Mouse (Mus musculus) liver, adult 2 months (tissue): ENCODE measurements around the gene Tmem240. TPM values are rescaled to one million over a fixed set of nuclear protein-coding genes. Genes with fewer than 3 reads are reported as not detected.
A peak's percentile ranks its signal among the peaks of the same experiment; 100 is the strongest.

ENCODE experiments used
- DNase-seq: peaks from one replicate; pipeline ENCODE4 v3.0.0-alpha.2; 2011; ENCODE audit warnings: low read depth, low spot score; ENCODE audit errors: extremely low read depth
- H3K27ac ChIP-seq: fragments of 200-500 bp; replicated peaks from 2 replicates; pipeline ENCODE4 v1.5.1; 2012; ENCODE audit warnings: low read depth, mild to moderate bottlenecking, control low read depth, inconsistent platforms, low read length; ENCODE audit not compliant: insufficient read depth
- H3K27me3 ChIP-seq: fragments of 200-500 bp; 2 replicates; pipeline ENCODE4 v1.6.1; 2012; ENCODE audit warnings: mild to moderate bottlenecking, moderate library complexity, low read length, inconsistent platforms; ENCODE audit not compliant: control insufficient read depth, insufficient read depth
- H3K36me3 ChIP-seq: fragments of 200-500 bp; 2 replicates; pipeline ENCODE4 v1.6.1; 2012; ENCODE audit warnings: low read length, inconsistent platforms; ENCODE audit not compliant: control insufficient read depth, insufficient read depth
- H3K4me1 ChIP-seq: fragments of 200-500 bp; 2 replicates; pipeline ENCODE4 v1.6.1; 2011; ENCODE audit warnings: low read length; ENCODE audit not compliant: control insufficient read depth, insufficient read depth
- H3K4me3 ChIP-seq: fragments of 200-500 bp; 2 replicates; pipeline ENCODE4 v1.5.1; 2011; ENCODE audit warnings: low read depth, mild to moderate bottlenecking, control low read depth, low read length, moderate library complexity; ENCODE audit not compliant: insufficient read depth
- H3K79me2 ChIP-seq: fragments of 200-500 bp; 2 replicates; pipeline ENCODE4 v1.6.1; 2012; ENCODE audit warnings: inconsistent platforms, mild to moderate bottlenecking, low read length, moderate library complexity; ENCODE audit not compliant: control insufficient read depth, insufficient read depth
- H3K9ac ChIP-seq: fragments of 200-500 bp; 2 replicates; pipeline ENCODE4 v1.6.1; 2012; ENCODE audit warnings: low read depth, mild to moderate bottlenecking, control low read depth, inconsistent platforms, low read length
- CTCF ChIP-seq: fragments of 200-500 bp; IDR thresholded peaks from 2 replicates; pipeline ENCODE4 v1.5.1; 2011; ENCODE audit warnings: low read depth, low read length, control low read depth
- POLR2A ChIP-seq: fragments of 200-500 bp; IDR thresholded peaks from 2 replicates; pipeline ENCODE4 v1.6.1; 2011; ENCODE audit warnings: low read length, control low read depth; ENCODE audit not compliant: insufficient read depth; ENCODE audit errors: extremely low read depth
- WGBS: fragments of 180-500 bp; shearing (Covaris S2); methylation state at CpG from one replicate; pipeline ENCODE4 v1.1.7; 2018; 5-methylcytosine and 5-hydroxymethylcytosine counted together
- polyA plus RNA-seq: library from polyadenylated mRNA; depleted of rRNA; stranded (reverse); fragments of >200 nt; gene quantifications from 2 replicates; pipeline ENCODE4 v1.2.3, GENCODE M21; 2012
- total RNA-seq: library from RNA; depleted of rRNA; stranded (reverse); fragments of >200 nt; gene quantifications from 2 replicates; pipeline ENCODE4 v1.2.3, GENCODE M21; 2014

The Tmem240 gene
- total and polyA plus RNA-seq, 2 experiments = under 0.01 to 0.20 TPM

GRCm38 (mm10) chr4:155721668-155722083 lies 12.9 kb upstream of the Tmem240 start:
- Histone ChIP-seq H3K27ac (no peak overlapping the region), H3K4me3 (no peak overlapping the region), H3K27me3 (no peaks in the 10 kb centered on the region), H3K4me1 (no peaks in the 10 kb centered on the region), H3K79me2 (no peaks in the 10 kb centered on the region; the same call in 1 of the 2 replicates), H3K9ac (no peak overlapping the region), H3K36me3 (peaks cover 19% of the 10 kb centered on the region)
- peak; percentile 15 for DNase-seq
- TF ChIP-seq POLR2A (no peak), CTCF (peak; percentile 37)
- 68% methylated on average over 4 of the region's 4 CpGs for WGBS

- Histone ChIP-seq H3K9ac (no peak overlapping the region), H3K79me2 (no peaks in the 10 kb centered on the region), H3K36me3 (peaks cover 11% of the 10 kb centered on the region; the same call in 1 of the 2 replicates), H3K27me3 (no peaks in the 10 kb centered on the region), H3K4me1 (no peaks in the 10 kb centered on the region; the same call in 1 of the 2 replicates), H3K27ac (no peak overlapping the region), H3K4me3 (no peak overlapping the region)
- WGBS = 100% methylated on average over 2 of the region's 2 CpGs
- DNase-seq = no peak
- TF ChIP-seq POLR2A = no peak
- no peak for TF ChIP-seq CTCF
These were observed 6.6 kb upstream of the Tmem240 start for GRCm38 (mm10) chr4:155727993-155728392.

GRCm38 (mm10) chr4:155733267-155733666 lies 1.3 kb upstream of the Tmem240 start:
- H3K9ac ChIP-seq = no peak overlapping the region
- no peaks in the 10 kb centered on the region for H3K79me2 ChIP-seq
- TF ChIP-seq POLR2A (no peak), CTCF (no peak)
- H3K4me1 ChIP-seq = no peaks in the 10 kb centered on the region; the same call in none of the 2 replicates
- no peak overlapping the region for H3K27ac ChIP-seq
- 89% methylated on average over 10 of the region's 10 CpGs for WGBS
- no peak for DNase-seq
- H3K36me3 ChIP-seq = 0 out of 2 replicates have a peak, but pooled peaks cover 5% of the 10 kb centered on the region
- no peak overlapping the region for H3K4me3 ChIP-seq
- H3K27me3 ChIP-seq = no peaks in the 10 kb centered on the region

GRCm38 (mm10) chr4:155734951-155735702 lies 527 bp downstream of the Tmem240 start:
- Histone ChIP-seq H3K27ac (no peak overlapping the region; the same call in 1 of the 2 replicates), H3K36me3 (0 out of 2 replicates have a peak, but pooled peaks cover 5% of the 10 kb centered on the region), H3K27me3 (no peaks in the 10 kb centered on the region), H3K9ac (peak overlapping the region; percentile 75), H3K4me3 (peak overlapping the region; percentile 67), H3K4me1 (no peaks in the 10 kb centered on the region; the same call in none of the 2 replicates), H3K79me2 (no peaks in the 10 kb centered on the region)
- 6% methylated on average over 70 of the region's 79 CpGs for WGBS
- DNase-seq = no peak
- TF ChIP-seq POLR2A (no peak), CTCF (no peak)

- Histone ChIP-seq H3K79me2 (no peaks in the 10 kb centered on the region), H3K4me3 (peak overlapping the region; percentile 67; the same call in 1 of the 2 replicates), H3K4me1 (no peaks in the 10 kb centered on the region; the same call in none of the 2 replicates), H3K27ac (no peak overlapping the region), H3K9ac (no peak overlapping the region), H3K36me3 (0 out of 2 replicates have a peak, but pooled peaks cover 5% of the 10 kb centered on the region), H3K27me3 (no peaks in the 10 kb centered on the region)
- WGBS = 89% methylated on average over 5 of the region's 5 CpGs
- no peak for DNase-seq
- TF ChIP-seq POLR2A (no peak), CTCF (no peak)
These were observed 1.2 kb downstream of the Tmem240 start for GRCm38 (mm10) chr4:155735788-155736187.

GRCm38 (mm10) chr4:155736421-155736820 lies 1.8 kb downstream of the Tmem240 start:
- H3K36me3 ChIP-seq = 0 out of 2 replicates have a peak, but pooled peaks cover 4% of the 10 kb centered on the region
- H3K9ac ChIP-seq = no peak overlapping the region
- 94% methylated on average over 5 of the region's 5 CpGs for WGBS
- no peak for DNase-seq
- no peaks in the 10 kb centered on the region for H3K79me2 ChIP-seq
- H3K27me3 ChIP-seq = no peaks in the 10 kb centered on the region
- TF ChIP-seq POLR2A (no peak), CTCF (no peak)
- H3K4me3 ChIP-seq = no peak overlapping the region
- H3K4me1 ChIP-seq = no peaks in the 10 kb centered on the region; the same call in none of the 2 replicates
- H3K27ac ChIP-seq = no peak overlapping the region
